Mouse (Mus musculus) c-Kit-positive CD71-negative TER-119-negative erythroid progenitor cells, embryonic 14.5 days (primary cell): Measurements from ENCODE around the gene Gm10722.
A peak's percentile ranks its signal among the peaks of the same experiment; 100 is the strongest.
"Not testable (repeated sequence)": the region's sequence is repeated elsewhere in the genome, so short reads cannot be mapped to it uniquely, and the experiment has no call there.

Source experiments
- DNase-seq: peaks from one replicate; pipeline ENCODE4 v3.0.0-alpha.2; 2013; ENCODE audit warnings: low read depth

Gene Gm10722

DNA sequence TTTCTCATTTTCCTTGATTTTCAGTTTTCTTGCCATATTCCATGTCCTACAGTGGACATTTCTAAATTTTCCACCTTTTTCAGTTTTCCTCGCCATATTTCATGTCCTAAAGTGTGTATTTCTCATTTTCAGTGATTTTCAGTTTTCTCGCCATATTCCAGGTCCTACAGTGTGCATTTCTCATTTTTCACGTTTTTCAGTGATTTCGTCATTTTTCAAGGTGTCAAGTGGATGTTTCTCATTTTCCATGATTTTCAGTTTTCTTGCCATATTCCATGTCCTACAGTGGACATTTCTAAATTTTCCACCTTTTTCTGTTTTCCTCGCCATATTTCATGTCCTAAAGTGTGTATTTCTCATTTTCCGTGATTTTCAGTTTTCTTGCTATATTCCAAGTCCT, 24.9 kb downstream of the Gm10722 start:
- not testable (repeated sequence) for DNase-seq

- not testable (repeated sequence) for DNase-seq
Measured at GRCm38 (mm10) chr9:3026136-3026535, 25.4 kb downstream of the Gm10722 start.

DNA sequence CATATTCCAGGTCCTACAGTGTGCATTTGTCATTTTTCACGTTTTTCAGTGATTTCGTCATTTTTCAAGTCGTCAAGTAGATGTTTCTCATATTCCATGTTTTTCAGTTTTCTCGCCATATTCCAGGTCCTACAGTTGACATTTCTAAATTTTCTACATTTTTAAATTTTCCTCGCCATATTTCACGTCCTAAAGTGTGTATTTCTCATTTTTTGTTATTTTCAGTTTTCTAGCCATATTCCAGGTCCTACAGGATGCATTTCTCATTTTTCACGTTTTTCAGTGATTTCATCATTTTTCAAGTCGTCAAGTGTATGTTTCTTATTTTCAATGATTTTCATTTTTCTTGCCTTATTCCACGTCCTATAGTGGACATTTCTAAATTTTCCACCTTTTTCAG, 26.0 kb downstream of the Gm10722 start:
- not testable (repeated sequence) for DNase-seq

DNA sequence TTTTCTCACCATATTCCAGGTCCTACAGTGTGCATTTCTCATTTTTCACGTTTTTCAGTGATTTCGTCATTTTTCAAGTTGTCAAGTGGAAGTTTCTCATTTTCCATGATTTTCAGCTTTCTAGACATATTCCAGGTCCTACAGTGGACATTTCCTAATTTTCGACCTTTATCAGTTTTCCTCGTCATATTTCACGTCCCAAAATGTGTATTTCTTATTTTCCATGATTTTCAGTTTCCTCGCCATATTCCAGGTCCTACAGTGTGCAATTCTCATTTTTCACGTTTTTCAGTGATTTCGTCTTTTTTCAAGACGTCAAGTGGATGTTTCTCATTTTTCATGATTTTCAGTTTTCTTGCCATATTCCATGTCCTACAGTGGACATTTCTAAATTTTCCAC, 26.5 kb downstream of the Gm10722 start:
- DNase-seq = peak; percentile 29

DNA sequence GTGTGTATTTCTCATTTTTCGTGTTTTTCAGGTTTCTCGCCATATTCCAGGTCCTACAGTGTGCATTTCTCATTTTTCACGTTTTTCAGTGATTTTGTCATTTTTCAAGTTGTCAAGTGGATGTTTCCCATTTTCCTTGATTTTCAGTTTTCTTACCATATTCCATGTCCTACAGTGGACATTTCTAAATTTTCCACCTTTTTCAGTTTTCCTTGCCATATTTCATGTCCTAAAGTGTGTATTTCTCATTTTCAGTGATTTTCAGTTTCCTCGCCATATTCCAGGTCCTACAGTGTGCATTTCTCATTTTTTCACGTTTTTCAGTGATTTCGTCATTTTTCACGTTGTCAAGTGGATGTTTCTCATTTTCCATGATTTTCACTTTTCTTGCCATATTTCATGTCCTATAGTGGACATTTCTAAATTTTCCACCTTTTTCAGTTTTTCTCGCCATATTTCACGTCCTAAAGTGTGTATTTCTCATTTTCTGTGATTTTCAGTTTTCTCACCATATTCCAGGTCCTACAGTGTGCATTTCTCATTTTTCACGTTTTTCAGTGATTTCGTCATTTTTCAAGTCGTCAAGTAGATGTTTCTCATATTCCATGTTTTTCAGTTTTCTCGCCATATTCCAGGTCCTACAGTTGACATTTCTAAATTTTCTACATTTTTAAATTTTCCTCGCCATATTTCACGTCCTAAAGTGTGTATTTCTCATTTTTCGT, 28.7 kb downstream of the Gm10722 start:
- not testable (repeated sequence) for DNase-seq

GRCm38 (mm10) chr9:3030677-3031318, 30.1 kb downstream of the Gm10722 start:
- peak; percentile 93 for DNase-seq

GRCm38 (mm10) chr9:3034299-3034698, 33.6 kb downstream of the Gm10722 start, which contains the start of gene Gm17535:
Gm17535 (plus strand) TSS chr9:3034599.
- not testable (repeated sequence) for DNase-seq

GRCm38 (mm10) chr9:3036577-3036976, 35.9 kb downstream of the Gm10722 start, which contains the start of gene Gm10715:
Gm10715 (plus strand) TSS chr9:3036877.
- DNase-seq = not testable (repeated sequence)

GRCm38 (mm10) chr9:3038161-3038560, 37.4 kb downstream of the Gm10722 start:
- peak; percentile 1 for DNase-seq
